Mouse (Mus musculus) forebrain, embryonic 11.5 days (tissue): ENCODE data around the gene Zdhhc18. TPM values are rescaled to one million over a fixed set of nuclear protein-coding genes. Genes with fewer than 3 reads are reported as not detected.
"Not testable (repeated sequence)": the region's sequence is repeated elsewhere in the genome, so short reads cannot be mapped to it uniquely, and the experiment has no call there.

Experiments used
- ATAC-seq: fragments of 200-750 bp; cut with Nextera tagmentation; replicated peaks from 2 replicates; pipeline ENCODE4 v1.8.0; 2017; ENCODE audit warnings: moderate TSS enrichment; ENCODE audit not compliant: low FRiP score
- DNase-seq: peaks from one replicate; pipeline ENCODE4 v3.0.0-alpha.2; 2017; ENCODE audit warnings: low spot score
- H3K27ac ChIP-seq: fragments of 300-500 bp; sonication (generic); 2 replicates; pipeline ENCODE4 v1.5.1; 2014; ENCODE audit warnings: low read depth, low read length
- H3K27me3 ChIP-seq: fragments of 300-500 bp; sonication (generic); 2 replicates; pipeline ENCODE4 v1.6.1; 2014; ENCODE audit warnings: mild to moderate bottlenecking, low read length, mixed read lengths; ENCODE audit not compliant: control insufficient read depth, insufficient read depth
- H3K36me3 ChIP-seq: fragments of 300-500 bp; sonication (generic); 2 replicates; pipeline ENCODE4 v1.6.1; 2014; ENCODE audit warnings: mild to moderate bottlenecking, low read length, moderate library complexity, mixed read lengths; ENCODE audit not compliant: control insufficient read depth, insufficient read depth
- H3K4me1 ChIP-seq: fragments of 300-500 bp; sonication (generic); replicated peaks from 2 replicates; pipeline ENCODE4 v1.6.1; 2014; ENCODE audit warnings: low read length, mixed read lengths; ENCODE audit not compliant: control insufficient read depth, insufficient read depth
- H3K4me2 ChIP-seq: fragments of 300-500 bp; sonication (generic); 2 replicates; pipeline ENCODE4 v1.6.1; 2014; ENCODE audit warnings: low read depth, mild to moderate bottlenecking, low read length, moderate library complexity, mixed read lengths; ENCODE audit not compliant: severe bottlenecking
- H3K4me3 ChIP-seq: fragments of 300-500 bp; sonication (generic); 2 replicates; pipeline ENCODE4 v1.5.1; 2014; ENCODE audit warnings: low read depth, low read length
- H3K9ac ChIP-seq: fragments of 300-500 bp; sonication (generic); 2 replicates; pipeline ENCODE4 v1.6.1; 2014; ENCODE audit warnings: low read length
- H3K9me3 ChIP-seq: fragments of 300-500 bp; sonication (generic); 2 replicates; pipeline ENCODE4 v1.6.1; 2016; ENCODE audit warnings: low read length, mixed read lengths; ENCODE audit not compliant: control insufficient read depth
- WGBS: fragments of 180-500 bp; shearing (Covaris S2); extraction: QIAGEN DNeasy Blood & Tissue Kit; methylation state at CpG from one replicate; pipeline ENCODE4 v1.1.7; 2014; 5-methylcytosine and 5-hydroxymethylcytosine counted together
- polyA plus RNA-seq: library from polyadenylated mRNA; unstranded; fragments of >200 nt; fragmentation: Nextera tagmentation; extraction: Ambion mirVana; gene quantifications from 2 replicates; pipeline ENCODE4 v1.2.1, GENCODE M21; 2014

The Zdhhc18 gene
- polyA plus RNA-seq, 1 experiment from 2014 or later = 4.8 TPM

- Histone ChIP-seq H3K9me3 (no peaks in the 10 kb centered on the region), H3K4me3 (no peak overlapping the region), H3K9ac (no peak overlapping the region), H3K27ac (no peak overlapping the region), H3K4me2 (no peak overlapping the region), H3K27me3 (no peaks in the 10 kb centered on the region), H3K36me3 (no peaks in the 10 kb centered on the region), H3K4me1 (no peaks in the 10 kb centered on the region)
- DNase-seq = no peak
- WGBS = 52% methylated on average over 10 of the region's 10 CpGs
- ATAC-seq = no peak
Observed at GRCm38 (mm10) chr4:133651445-133651844, 1.5 kb upstream of the Zdhhc18 start.

GRCm38 (mm10) chr4:133649464-133649863, 490 bp downstream of the Zdhhc18 start:
- H3K36me3 ChIP-seq, H3K27me3 ChIP-seq, H3K4me1 ChIP-seq, H3K4me3 ChIP-seq, H3K9me3 ChIP-seq, H3K27ac ChIP-seq, DNase-seq, ATAC-seq, H3K9ac ChIP-seq: not testable (repeated sequence)
- H3K4me2 ChIP-seq = peak overlapping the region; percentile 31; the same call in 1 of the 2 replicates
- 85% methylated on average over 5 of the region's 5 CpGs for WGBS

- ATAC-seq (no peak), DNase-seq (no peak)
- no peaks in the 10 kb centered on the region for H3K4me1 ChIP-seq
- no peaks in the 10 kb centered on the region for H3K36me3 ChIP-seq
- no peak overlapping the region for H3K4me3 ChIP-seq
- H3K27ac ChIP-seq = no peak overlapping the region
- no peak overlapping the region for H3K4me2 ChIP-seq
- WGBS = 40% methylated on average over 21 of the region's 21 CpGs
- no peak overlapping the region for H3K9ac ChIP-seq
- no peaks in the 10 kb centered on the region for H3K27me3 ChIP-seq
- H3K9me3 ChIP-seq = no peaks in the 10 kb centered on the region
Observed at GRCm38 (mm10) chr4:133645680-133646079, 4.3 kb downstream of the Zdhhc18 start.

GRCm38 (mm10) chr4:133645195-133645594, 4.8 kb downstream of the Zdhhc18 start:
- Histone ChIP-seq H3K4me2 (no peak overlapping the region), H3K4me3 (no peak overlapping the region), H3K9me3 (no peaks in the 10 kb centered on the region), H3K9ac (no peak overlapping the region), H3K4me1 (no peaks in the 10 kb centered on the region), H3K36me3 (no peaks in the 10 kb centered on the region), H3K27me3 (no peaks in the 10 kb centered on the region), H3K27ac (no peak overlapping the region)
- no peak for DNase-seq
- WGBS = 87% methylated on average over 3 of the region's 3 CpGs
- no peak for ATAC-seq

GRCm38 (mm10) chr4:133634043-133634410, 15.9 kb downstream of the Zdhhc18 start:
- no peak for ATAC-seq
- H3K4me1 ChIP-seq = no peaks in the 10 kb centered on the region; the same call in 1 of the 2 replicates
- 81% methylated on average over 5 of the region's 5 CpGs for WGBS
- H3K27me3 ChIP-seq = no peaks in the 10 kb centered on the region
- H3K9me3 ChIP-seq = no peaks in the 10 kb centered on the region
- H3K36me3 ChIP-seq = no peaks in the 10 kb centered on the region
- no peak overlapping the region for H3K4me2 ChIP-seq
- H3K27ac ChIP-seq = no peak overlapping the region
- H3K4me3 ChIP-seq = no peak overlapping the region
- H3K9ac ChIP-seq = no peak overlapping the region
- DNase-seq = no peak

- no peak overlapping the region; the same call in 1 of the 2 replicates for H3K27ac ChIP-seq
Observed at GRCm38 (mm10) chr4:133633332-133634042, 16.5 kb downstream of the Zdhhc18 start.

GRCm38 (mm10) chr4:133632483-133633327, 17.2 kb downstream of the Zdhhc18 start:
- peak; percentile 49; the same call in 1 of the 2 replicates for ATAC-seq
- Histone ChIP-seq H3K27ac (no peak overlapping the region; the same call in 1 of the 2 replicates), H3K4me1 (no peaks in the 10 kb centered on the region; the same call in 1 of the 2 replicates), H3K9ac (peak overlapping the region; percentile 93), H3K9me3 (no peaks in the 10 kb centered on the region), H3K4me3 (peak overlapping the region; percentile 90), H3K4me2 (peak overlapping the region; percentile 97), H3K36me3 (no peaks in the 10 kb centered on the region), H3K27me3 (no peaks in the 10 kb centered on the region)
- under 1% methylated on average over 54 of the region's 69 CpGs for WGBS
- DNase-seq = peak; percentile 79

More at GRCm38 (mm10) chr4:133633332-133634042, 16.5 kb downstream of the Zdhhc18 start:
- 11% methylated on average over 31 of the region's 47 CpGs for WGBS
- H3K36me3 ChIP-seq = no peaks in the 10 kb centered on the region
- no peaks in the 10 kb centered on the region for H3K9me3 ChIP-seq
- H3K9ac ChIP-seq = peak overlapping the region; percentile 93
- ATAC-seq = peak; percentile 85
- H3K27me3 ChIP-seq = no peaks in the 10 kb centered on the region
- DNase-seq = peak; percentile 94
- no peaks in the 10 kb centered on the region; the same call in 1 of the 2 replicates for H3K4me1 ChIP-seq
- peak overlapping the region; percentile 97; the same call in 1 of the 2 replicates for H3K4me2 ChIP-seq
- H3K4me3 ChIP-seq = peak overlapping the region; percentile 90

GRCm38 (mm10) chr4:133631769-133632411, 18.1 kb downstream of the Zdhhc18 start:
- WGBS = 55% methylated on average over 9 of the region's 9 CpGs
- H3K27ac ChIP-seq = no peak overlapping the region
- DNase-seq = no peak

More at GRCm38 (mm10) chr4:133631769-133632411, 18.1 kb downstream of the Zdhhc18 start:
- ATAC-seq = no peak
- H3K4me1 ChIP-seq = no peaks in the 10 kb centered on the region; the same call in 1 of the 2 replicates
- H3K27me3 ChIP-seq = no peaks in the 10 kb centered on the region
- H3K9ac ChIP-seq = peak overlapping the region; percentile 93
- no peaks in the 10 kb centered on the region for H3K36me3 ChIP-seq
- peak overlapping the region; percentile 90 for H3K4me3 ChIP-seq
- peak overlapping the region; percentile 97 for H3K4me2 ChIP-seq
- H3K9me3 ChIP-seq = no peaks in the 10 kb centered on the region
